Mouse (Mus musculus): ENCODE measurements at regions not wholly inside any gene's neighbourhood (a gene's known extent, or its start where the extent isn't known, plus 50 kb on each side); places are given as distances from the start of the nearest gene placed in this dataset.
A peak's percentile ranks its signal among the peaks of the same experiment; 100 is the strongest.

DNA sequence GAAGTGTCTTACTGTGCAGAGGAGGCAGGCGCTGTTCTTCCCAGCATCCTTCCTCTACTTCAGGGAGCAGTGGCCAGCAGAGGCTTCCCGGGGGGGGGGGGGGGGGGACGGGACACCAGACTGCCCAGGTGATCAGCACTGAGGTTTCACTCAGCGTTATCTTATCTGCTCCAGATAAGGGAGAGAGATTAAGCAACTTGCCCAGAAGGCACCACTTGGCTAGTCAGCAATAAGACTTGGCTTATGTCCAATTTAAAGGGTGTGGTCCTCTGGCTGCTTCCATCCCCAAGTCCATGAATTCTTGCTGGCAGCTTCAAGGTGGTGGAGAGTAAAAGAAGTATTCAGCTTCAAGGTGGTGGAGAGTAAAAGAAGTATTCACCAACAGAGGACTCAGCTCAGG, 108.9 kb upstream of the Ptch1 start:
- ATAC-seq = no peak
- 66% methylated on average over 3 of the region's 4 CpGs for WGBS
- H3K4me2 ChIP-seq (ENCODE audit: low read length) = no peak overlapping the region

DNA sequence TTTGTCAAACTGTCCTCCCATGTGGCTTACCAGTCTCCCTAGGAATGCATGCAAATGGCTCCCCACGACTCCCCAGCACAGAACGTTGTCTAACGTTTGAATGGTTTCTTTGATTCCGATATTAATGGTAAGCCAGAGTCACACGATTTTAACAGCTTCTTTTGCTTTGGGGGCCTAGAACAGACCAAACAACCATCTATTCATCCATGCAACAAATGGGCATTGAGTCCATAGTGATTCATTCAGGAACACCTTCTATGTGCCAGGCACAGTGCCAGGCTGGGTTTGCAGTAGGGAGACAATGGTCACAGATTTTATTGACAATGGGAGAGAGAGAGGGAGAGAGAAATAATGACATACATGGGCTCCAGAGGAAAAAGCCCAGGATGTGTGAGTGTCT, 118.6 kb upstream of the Ptch1 start:
- 18% methylated on average over 5 of the region's 5 CpGs for WGBS
- no peak overlapping the region for H3K4me3 ChIP-seq (replicated peaks; ENCODE audit: low read length)
- no peaks in the 10 kb centered on the region for H3K36me3 ChIP-seq (ENCODE audit: control insufficient read depth, insufficient read depth)
- no peak overlapping the region for H3K27ac ChIP-seq (ENCODE audit: low read length)
- H3K4me1 ChIP-seq (replicated peaks; ENCODE audit: control insufficient read depth, insufficient read depth, low read length) = no peaks in the 10 kb centered on the region
- H3K4me2 ChIP-seq (ENCODE audit: low read length) = no peak overlapping the region
- H3K27me3 ChIP-seq (replicated peaks; ENCODE audit: control insufficient read depth, insufficient read depth, low read length) = no peaks in the 10 kb centered on the region
- ATAC-seq = 0 out of 2 replicates have a peak, but pooled peaks have one; percentile 28
- H3K9ac ChIP-seq (replicated peaks; ENCODE audit: low read depth, low read length) = no peak overlapping the region
- no peaks in the 10 kb centered on the region for H3K9me3 ChIP-seq (ENCODE audit: control insufficient read depth, low read length)

More for the DNA sequence above, 108.9 kb upstream of the Ptch1 start:
- Histone ChIP-seq H3K4me3 (replicated peaks; ENCODE audit: low read length) (no peak overlapping the region), H3K27me3 (replicated peaks; ENCODE audit: control insufficient read depth, insufficient read depth, low read length) (no peaks in the 10 kb centered on the region), H3K9me3 (ENCODE audit: control insufficient read depth, low read length) (no peaks in the 10 kb centered on the region), H3K4me1 (replicated peaks; ENCODE audit: control insufficient read depth, insufficient read depth, low read length) (no peaks in the 10 kb centered on the region), H3K27ac (ENCODE audit: low read length) (no peak overlapping the region), H3K9ac (replicated peaks; ENCODE audit: low read depth, low read length) (no peak overlapping the region), H3K36me3 (ENCODE audit: control insufficient read depth, insufficient read depth) (no peaks in the 10 kb centered on the region)

DNA sequence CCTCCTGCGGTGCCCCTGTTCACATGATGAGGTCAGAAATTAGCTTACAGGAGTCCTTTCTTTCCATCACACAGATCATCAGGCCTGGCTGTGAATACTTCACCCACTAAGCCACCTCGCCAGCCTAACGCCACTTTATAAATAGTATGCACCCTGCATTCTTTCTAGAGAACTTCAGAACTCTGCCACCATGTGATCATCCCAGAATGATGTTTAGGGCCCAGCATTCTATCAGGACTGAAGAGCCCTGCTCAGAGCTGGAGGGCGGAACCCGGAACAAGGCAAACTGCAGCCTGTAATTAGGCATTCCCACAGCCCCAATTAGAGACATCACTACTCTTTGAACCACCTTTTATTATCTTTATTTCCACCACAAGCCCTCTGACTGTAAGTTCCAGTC, 120.2 kb upstream of the Ptch1 start:
- Histone ChIP-seq H3K4me3 (replicated peaks; ENCODE audit: low read length) (no peak overlapping the region), H3K9ac (replicated peaks; ENCODE audit: low read depth, low read length) (no peak overlapping the region), H3K4me2 (ENCODE audit: low read length) (no peak overlapping the region), H3K27ac (ENCODE audit: low read length) (no peak overlapping the region), H3K4me1 (replicated peaks; ENCODE audit: control insufficient read depth, insufficient read depth, low read length) (no peaks in the 10 kb centered on the region), H3K27me3 (replicated peaks; ENCODE audit: control insufficient read depth, insufficient read depth, low read length) (0 out of 2 replicates have a peak, but pooled peaks cover 2% of the 10 kb centered on the region), H3K9me3 (ENCODE audit: control insufficient read depth, low read length) (no peaks in the 10 kb centered on the region), H3K36me3 (ENCODE audit: control insufficient read depth, insufficient read depth) (no peaks in the 10 kb centered on the region)
- WGBS = 59% methylated on average over 5 of the region's 5 CpGs
- ATAC-seq = no peak

DNA sequence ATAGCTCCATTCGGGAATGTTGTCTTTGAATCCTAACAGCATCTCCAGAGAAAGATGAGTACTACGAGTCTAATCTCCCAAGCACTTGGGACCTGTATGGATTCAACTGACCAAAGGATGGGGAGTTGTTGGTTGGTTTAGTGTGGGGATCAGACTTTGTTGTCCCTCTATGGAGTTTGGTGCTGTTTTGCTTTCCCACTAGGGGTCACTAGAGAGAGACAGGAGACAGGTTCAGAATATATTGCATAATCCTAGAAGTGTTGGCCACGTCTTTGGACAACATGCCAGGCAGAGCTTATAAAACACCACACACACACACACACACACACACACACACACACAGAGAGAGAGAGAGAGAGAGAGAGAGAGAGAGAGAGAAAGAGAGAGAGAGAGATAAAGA, 118.6 kb upstream of the Ercc6l2 start:
- Histone ChIP-seq H3K27ac (ENCODE audit: low read length) (no peak overlapping the region), H3K9ac (replicated peaks; ENCODE audit: low read depth, low read length) (no peak overlapping the region), H3K4me3 (replicated peaks; ENCODE audit: low read length) (no peak overlapping the region), H3K4me1 (replicated peaks; ENCODE audit: control insufficient read depth, insufficient read depth, low read length) (no peaks in the 10 kb centered on the region), H3K9me3 (ENCODE audit: control insufficient read depth, low read length) (no peaks in the 10 kb centered on the region), H3K4me2 (ENCODE audit: low read length) (no peak overlapping the region), H3K27me3 (replicated peaks; ENCODE audit: control insufficient read depth, insufficient read depth, low read length) (0 out of 2 replicates have a peak, but pooled peaks cover 2% of the 10 kb centered on the region), H3K36me3 (ENCODE audit: control insufficient read depth, insufficient read depth) (no peaks in the 10 kb centered on the region)
- no peak for ATAC-seq
- WGBS = 59% methylated on average over 3 of the region's 3 CpGs

DNA sequence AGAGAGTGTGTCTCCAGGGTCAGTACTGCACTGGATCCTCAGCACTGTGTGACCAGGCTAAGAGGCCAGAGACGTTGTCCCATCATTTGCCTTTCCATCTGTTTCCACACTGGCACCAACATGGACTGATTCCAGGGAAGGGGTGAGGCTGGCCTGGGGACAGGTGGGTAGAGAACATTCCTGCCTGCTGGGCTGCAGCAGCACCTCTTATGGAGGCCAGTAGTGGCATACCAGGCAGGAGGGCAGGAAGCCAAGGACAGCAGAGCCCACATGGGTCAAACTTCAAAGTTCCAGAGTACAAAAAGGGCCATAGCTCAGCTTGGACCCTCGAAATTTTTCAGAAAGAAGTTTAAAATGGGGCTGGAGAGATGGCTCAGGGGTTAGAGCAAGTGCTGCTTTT, 115.4 kb upstream of the Ercc6l2 start:
- Histone ChIP-seq H3K27me3 (replicated peaks; ENCODE audit: control insufficient read depth, insufficient read depth, low read length) (0 out of 2 replicates have a peak, but pooled peaks cover 2% of the 10 kb centered on the region), H3K4me3 (replicated peaks; ENCODE audit: low read length) (no peak overlapping the region), H3K4me1 (replicated peaks; ENCODE audit: control insufficient read depth, insufficient read depth, low read length) (no peaks in the 10 kb centered on the region), H3K4me2 (ENCODE audit: low read length) (no peak overlapping the region), H3K27ac (ENCODE audit: low read length) (no peak overlapping the region), H3K9ac (replicated peaks; ENCODE audit: low read depth, low read length) (no peak overlapping the region), H3K9me3 (ENCODE audit: control insufficient read depth, low read length) (no peaks in the 10 kb centered on the region), H3K36me3 (ENCODE audit: control insufficient read depth, insufficient read depth) (no peaks in the 10 kb centered on the region)
- 83% methylated on average over 2 of the region's 2 CpGs for WGBS
- ATAC-seq = no peak

DNA sequence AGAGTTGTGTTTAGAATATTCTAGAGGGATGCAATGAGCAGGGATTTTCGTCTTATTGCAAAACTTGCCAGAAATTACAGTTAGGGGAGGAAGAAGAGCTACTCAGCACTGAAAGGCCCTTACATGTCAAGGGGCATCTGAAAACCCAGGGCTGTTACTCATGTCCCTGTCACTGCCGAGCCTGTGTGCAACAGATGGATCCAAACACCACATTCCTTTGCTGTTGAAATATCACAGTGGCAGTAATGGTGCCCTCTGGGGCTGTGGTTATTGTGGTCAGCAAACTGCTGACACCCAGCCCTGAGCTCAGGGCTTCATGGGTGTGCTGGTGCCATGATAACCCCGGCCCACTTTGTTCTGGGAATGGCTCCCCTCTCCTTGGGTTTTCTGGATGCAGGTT, 114.3 kb upstream of the Ercc6l2 start:
- H3K4me1 ChIP-seq (replicated peaks; ENCODE audit: control insufficient read depth, insufficient read depth, low read length) = no peaks in the 10 kb centered on the region
- WGBS = 75% methylated on average over 3 of the region's 3 CpGs
- H3K9me3 ChIP-seq (ENCODE audit: control insufficient read depth, low read length) = no peaks in the 10 kb centered on the region
- no peak overlapping the region for H3K27ac ChIP-seq (ENCODE audit: low read length)
- H3K36me3 ChIP-seq (ENCODE audit: control insufficient read depth, insufficient read depth) = no peaks in the 10 kb centered on the region
- no peak for ATAC-seq
- no peak overlapping the region for H3K4me3 ChIP-seq (replicated peaks; ENCODE audit: low read length)
- 0 out of 2 replicates have a peak, but pooled peaks cover 2% of the 10 kb centered on the region for H3K27me3 ChIP-seq (replicated peaks; ENCODE audit: control insufficient read depth, insufficient read depth, low read length)
- H3K9ac ChIP-seq (replicated peaks; ENCODE audit: low read depth, low read length) = no peak overlapping the region
- H3K4me2 ChIP-seq (ENCODE audit: low read length) = no peak overlapping the region

DNA sequence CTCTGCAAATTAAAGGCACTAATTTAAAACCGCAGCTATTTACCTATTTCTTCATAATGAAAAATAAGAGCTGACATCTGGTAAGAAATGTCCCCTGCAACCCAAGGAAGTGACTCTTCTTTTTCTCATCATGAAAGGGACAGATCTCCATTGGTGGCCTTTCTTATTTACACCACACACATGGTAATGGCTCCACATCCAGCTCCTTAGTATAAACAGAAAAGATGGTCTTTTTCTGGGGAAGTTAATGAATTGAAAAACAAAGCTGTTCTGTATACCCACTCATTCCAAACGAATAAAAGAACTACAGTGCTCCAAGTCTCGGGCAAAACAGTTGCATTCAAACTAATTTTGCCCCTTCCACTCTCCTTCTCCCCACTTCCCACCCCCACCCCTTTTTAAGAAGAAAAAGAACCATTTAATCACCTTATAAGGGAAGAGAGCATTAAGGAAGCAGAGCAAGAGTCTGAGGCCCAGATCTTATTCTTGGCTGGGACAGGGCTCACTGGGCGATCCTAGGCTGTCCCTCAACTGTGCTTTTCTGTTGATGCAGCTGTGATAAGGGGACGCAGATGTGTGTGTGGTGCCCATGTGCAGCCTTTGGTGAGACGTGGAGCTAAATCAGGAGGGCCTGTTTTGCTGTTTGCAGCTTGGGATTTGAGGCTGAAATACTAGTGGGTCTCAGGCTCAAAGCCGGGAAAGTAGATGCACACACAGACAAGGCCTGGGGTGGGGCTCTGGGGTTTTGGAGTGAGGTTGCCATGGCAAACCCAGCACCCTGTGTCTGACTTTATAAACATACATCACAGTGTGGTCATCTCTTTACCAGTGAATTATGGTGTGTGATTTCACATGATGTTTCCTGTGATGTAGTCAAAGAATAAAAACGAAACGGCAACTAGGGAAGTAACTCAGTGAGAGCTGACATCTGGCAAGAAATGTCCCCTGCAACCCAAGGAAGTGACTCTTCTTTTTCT, 113.6 kb upstream of the Ercc6l2 start:
- Histone ChIP-seq H3K4me3 (replicated peaks; ENCODE audit: low read length) (no peak overlapping the region), H3K27me3 (replicated peaks; ENCODE audit: control insufficient read depth, insufficient read depth, low read length) (0 out of 2 replicates have a peak, but pooled peaks cover 2% of the 10 kb centered on the region), H3K9ac (replicated peaks; ENCODE audit: low read depth, low read length) (no peak overlapping the region), H3K4me2 (ENCODE audit: low read length) (no peak overlapping the region), H3K4me1 (replicated peaks; ENCODE audit: control insufficient read depth, insufficient read depth, low read length) (no peaks in the 10 kb centered on the region), H3K27ac (ENCODE audit: low read length) (no peak overlapping the region), H3K36me3 (ENCODE audit: control insufficient read depth, insufficient read depth) (no peaks in the 10 kb centered on the region), H3K9me3 (ENCODE audit: control insufficient read depth, low read length) (no peaks in the 10 kb centered on the region)
- WGBS = 41% methylated on average over 9 of the region's 9 CpGs
- ATAC-seq = no peak

DNA sequence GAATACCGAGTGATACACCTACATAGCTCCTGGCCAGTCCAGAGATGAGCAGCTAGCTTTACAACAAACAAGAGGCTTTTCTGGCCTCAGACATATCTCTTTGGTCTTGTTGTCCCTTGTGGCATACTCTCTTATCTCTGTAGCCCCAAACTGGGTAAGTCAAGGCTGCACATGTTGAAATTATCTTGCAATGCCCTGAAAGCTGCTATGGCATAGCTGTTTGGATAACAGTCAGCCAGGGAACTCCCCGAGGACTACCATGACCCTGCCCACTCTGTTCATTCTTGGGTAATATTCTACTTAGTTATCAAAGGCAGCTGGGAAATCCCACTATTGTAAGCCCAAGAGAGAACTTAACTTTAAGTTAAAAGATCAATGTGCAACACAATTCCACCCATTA, 106.5 kb upstream of the Ercc6l2 start:
- ATAC-seq = no peak
- 94% methylated on average over 2 of the region's 2 CpGs for WGBS
- H3K27ac ChIP-seq (ENCODE audit: low read length) = no peak overlapping the region

DNA sequence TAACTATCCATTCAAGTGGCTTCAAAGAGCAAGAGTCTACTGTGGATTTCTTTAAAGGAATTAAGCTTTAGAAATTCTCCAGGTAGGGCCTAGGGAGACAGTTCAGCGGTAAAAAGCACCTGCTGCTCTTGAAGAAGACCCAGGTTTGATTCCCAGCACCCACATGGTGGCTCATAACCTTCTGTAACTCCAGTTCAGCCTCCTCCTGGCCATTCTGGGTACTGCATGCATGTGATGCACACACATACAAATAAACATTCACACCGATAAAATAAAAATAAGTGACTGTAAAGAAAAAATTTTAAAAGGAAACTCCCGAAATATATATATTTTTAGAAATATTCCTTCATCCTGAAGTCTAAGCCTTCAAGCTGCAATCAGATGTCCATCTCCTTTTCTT, 101.9 kb upstream of the Ercc6l2 start:
- no peaks in the 10 kb centered on the region for H3K36me3 ChIP-seq (ENCODE audit: control insufficient read depth, insufficient read depth)
- WGBS = 93% methylated on average over 3 of the region's 3 CpGs
- H3K4me1 ChIP-seq (replicated peaks; ENCODE audit: control insufficient read depth, insufficient read depth, low read length) = no peaks in the 10 kb centered on the region
- no peak overlapping the region for H3K4me3 ChIP-seq (replicated peaks; ENCODE audit: low read length)
- no peaks in the 10 kb centered on the region for H3K9me3 ChIP-seq (ENCODE audit: control insufficient read depth, low read length)
- no peak overlapping the region for H3K9ac ChIP-seq (replicated peaks; ENCODE audit: low read depth, low read length)
- H3K27ac ChIP-seq (ENCODE audit: low read length) = no peak overlapping the region
- no peak for ATAC-seq
- H3K27me3 ChIP-seq (replicated peaks; ENCODE audit: control insufficient read depth, insufficient read depth, low read length) = no peaks in the 10 kb centered on the region
- H3K4me2 ChIP-seq (ENCODE audit: low read length) = no peak overlapping the region

More for the DNA sequence above, 106.5 kb upstream of the Ercc6l2 start:
- Histone ChIP-seq H3K9ac (replicated peaks; ENCODE audit: low read depth, low read length) (no peak overlapping the region), H3K9me3 (ENCODE audit: control insufficient read depth, low read length) (no peaks in the 10 kb centered on the region), H3K4me2 (ENCODE audit: low read length) (no peak overlapping the region), H3K36me3 (ENCODE audit: control insufficient read depth, insufficient read depth) (no peaks in the 10 kb centered on the region), H3K27me3 (replicated peaks; ENCODE audit: control insufficient read depth, insufficient read depth, low read length) (no peaks in the 10 kb centered on the region), H3K4me1 (replicated peaks; ENCODE audit: control insufficient read depth, insufficient read depth, low read length) (no peaks in the 10 kb centered on the region), H3K4me3 (replicated peaks; ENCODE audit: low read length) (no peak overlapping the region)

Data from forebrain, embryonic 16.5 days (tissue).